Mouse (Mus musculus) lung, adult 2 months (tissue): ENCODE results near the gene Mtfr2. TPM values are rescaled to one million over a fixed set of nuclear protein-coding genes. Genes with fewer than 3 reads are reported as not detected.

Source experiments
- DNase-seq: peaks from one replicate; pipeline ENCODE4 v3.0.0; 2022
- H3K4me1 ChIP-seq: fragments of 200-500 bp; 2 replicates; pipeline ENCODE4 v1.6.1; 2011; ENCODE audit warnings: low read length; ENCODE audit not compliant: control insufficient read depth, insufficient read depth
- H3K4me3 ChIP-seq: fragments of 200-500 bp; replicated peaks from 2 replicates; pipeline ENCODE3; 2011; ENCODE audit warnings: low read depth, mild to moderate bottlenecking, control low read depth, low read length; ENCODE audit errors: extremely low read depth
- CTCF ChIP-seq: fragments of 200-500 bp; IDR thresholded peaks from 2 replicates; pipeline ENCODE4 v1.5.1; 2011; ENCODE audit warnings: mild to moderate bottlenecking, low read length, control low read depth; ENCODE audit not compliant: insufficient read depth
- POLR2A ChIP-seq: fragments of 200-500 bp; IDR thresholded peaks from 2 replicates; pipeline ENCODE4 v1.6.1; 2011; ENCODE audit warnings: low read depth, mild to moderate bottlenecking, control low read depth, low read length, borderline replicate concordance; ENCODE audit errors: extremely low read depth
- WGBS: fragments of 180-500 bp; shearing (Covaris S2); methylation state at CpG from one replicate; pipeline ENCODE4 v1.1.7; 2018; 5-methylcytosine and 5-hydroxymethylcytosine counted together
- polyA plus RNA-seq: library from polyadenylated mRNA; depleted of rRNA; stranded (reverse); fragments of >200 nt; gene quantifications from 2 replicates; pipeline ENCODE4 v1.2.3, GENCODE M21; 2012

The Mtfr2 gene
- polyA plus RNA-seq, 1 experiment: 0.34 TPM

GRCm38 (mm10) chr10:20372046-20372445 lies 24.5 kb downstream of the Mtfr2 start:
- Histone ChIP-seq H3K4me1 (no peaks in the 10 kb centered on the region), H3K4me3 (no peak overlapping the region)
- 96% methylated on average over 5 of the region's 5 CpGs for WGBS
- DNase-seq: no peak
- no peak for TF ChIP-seq POLR2A

- Histone ChIP-seq H3K4me3 (no peak overlapping the region), H3K4me1 (no peaks in the 10 kb centered on the region; the same call in none of the 2 replicates)
- WGBS: 85% methylated on average over 9 of the region's 9 CpGs
- no peak for TF ChIP-seq CTCF
- no peak for TF ChIP-seq POLR2A
- no peak for DNase-seq
Measured at GRCm38 (mm10) chr10:20377621-20378020, 30.1 kb downstream of the Mtfr2 start.

GRCm38 (mm10) chr10:20379071-20379735 lies 31.6 kb downstream of the Mtfr2 start:
- TF ChIP-seq POLR2A (no peak), CTCF (no peak)
- WGBS: 63% methylated on average over 9 of the region's 9 CpGs
- DNase-seq: no peak
- Histone ChIP-seq H3K4me1 (no peaks in the 10 kb centered on the region; the same call in none of the 2 replicates), H3K4me3 (no peak overlapping the region)

GRCm38 (mm10) chr10:20380798-20381197 lies 33.2 kb downstream of the Mtfr2 start:
- no peak for DNase-seq
- Histone ChIP-seq H3K4me3 (no peak overlapping the region), H3K4me1 (no peaks in the 10 kb centered on the region; the same call in none of the 2 replicates)
- TF ChIP-seq POLR2A (no peak), CTCF (no peak)
- 85% methylated on average over 3 of the region's 3 CpGs for WGBS

GRCm38 (mm10) chr10:20381352-20381751 lies 33.8 kb downstream of the Mtfr2 start:
- 81% methylated on average over 3 of the region's 3 CpGs for WGBS
- no peak for DNase-seq
- no peak overlapping the region for H3K4me3 ChIP-seq

GRCm38 (mm10) chr10:20382807-20383419 lies 35.3 kb downstream of the Mtfr2 start:
- H3K4me3 ChIP-seq: no peak overlapping the region
- 78% methylated on average over 6 of the region's 6 CpGs for WGBS
- no peaks in the 10 kb centered on the region; the same call in none of the 2 replicates for H3K4me1 ChIP-seq
- no peak for DNase-seq
- TF ChIP-seq CTCF (no peak), POLR2A (no peak)

More at GRCm38 (mm10) chr10:20381352-20381751, 33.8 kb downstream of the Mtfr2 start:
- H3K4me1 ChIP-seq: no peaks in the 10 kb centered on the region; the same call in none of the 2 replicates
- no peak for TF ChIP-seq CTCF
- no peak for TF ChIP-seq POLR2A

GRCm38 (mm10) chr10:20390568-20390967 lies 43.0 kb downstream of the Mtfr2 start:
- Histone ChIP-seq H3K4me1 (no peaks in the 10 kb centered on the region), H3K4me3 (no peak overlapping the region)
- TF ChIP-seq POLR2A: no peak
- TF ChIP-seq CTCF: no peak
- no peak for DNase-seq
- WGBS: 51% methylated on average over 3 of the region's 3 CpGs

- WGBS: 55% methylated on average over 5 of the region's 5 CpGs
- H3K4me1 ChIP-seq: no peaks in the 10 kb centered on the region
- no peak overlapping the region for H3K4me3 ChIP-seq
- DNase-seq: no peak
- no peak for TF ChIP-seq CTCF
- TF ChIP-seq POLR2A: no peak
Measured at GRCm38 (mm10) chr10:20394815-20395214, 47.2 kb downstream of the Mtfr2 start.

GRCm38 (mm10) chr10:20395778-20396177 lies 48.2 kb downstream of the Mtfr2 start:
- no peak for DNase-seq
- H3K4me1 ChIP-seq: no peaks in the 10 kb centered on the region
- WGBS: 92% methylated on average over 3 of the region's 3 CpGs
- TF ChIP-seq POLR2A (no peak), CTCF (no peak)
- no peak overlapping the region for H3K4me3 ChIP-seq

- Histone ChIP-seq H3K4me3 (no peak overlapping the region), H3K4me1 (no peaks in the 10 kb centered on the region)
- DNase-seq: no peak
- TF ChIP-seq CTCF (no peak), POLR2A (no peak)
- WGBS: 58% methylated on average over 6 of the region's 6 CpGs
Measured at GRCm38 (mm10) chr10:20398224-20398623, 50.7 kb downstream of the Mtfr2 start.
